Mouse (Mus musculus) E14TG2a.4 (cell line): Measurements from ENCODE around the gene Supv3l1.

Experiments
- CTCF ChIP-seq: conservative IDR thresholded peaks from 2 replicates; pipeline ENCODE4 v1.5.1; 2014; ENCODE audit warnings: low read length
- NANOG ChIP-seq: IDR thresholded peaks from 2 replicates; pipeline ENCODE4 v1.6.1; 2014; ENCODE audit warnings: borderline replicate concordance, low read length, mixed read lengths
- POU5F1 ChIP-seq: IDR thresholded peaks from 2 replicates; pipeline ENCODE4 v1.6.1; 2014; ENCODE audit warnings: low read length, borderline replicate concordance

GRCm38 (mm10) chr10:62469736-62470135 is 20.2 kb upstream of the Supv3l1 start:
- no peak for TF ChIP-seq CTCF
- no peak for TF ChIP-seq POU5F1
- TF ChIP-seq NANOG, result no peak
